Mouse (Mus musculus) embryonic fibroblast, embryonic 13.5 days (primary cell): Measurements from ENCODE around the gene Specc1.

Source experiments
- CTCF ChIP-seq: IDR thresholded peaks from 2 replicates; pipeline ENCODE4 v1.5.1; 2011; ENCODE audit warnings: mild to moderate bottlenecking, control low read depth, low read length, moderate library complexity, borderline replicate concordance; ENCODE audit not compliant: insufficient read depth
- POLR2A ChIP-seq: IDR thresholded peaks from 2 replicates; pipeline ENCODE4 v1.6.1; 2011; ENCODE audit warnings: low read depth, mild to moderate bottlenecking, control low read depth, low read length, moderate library complexity

DNA sequence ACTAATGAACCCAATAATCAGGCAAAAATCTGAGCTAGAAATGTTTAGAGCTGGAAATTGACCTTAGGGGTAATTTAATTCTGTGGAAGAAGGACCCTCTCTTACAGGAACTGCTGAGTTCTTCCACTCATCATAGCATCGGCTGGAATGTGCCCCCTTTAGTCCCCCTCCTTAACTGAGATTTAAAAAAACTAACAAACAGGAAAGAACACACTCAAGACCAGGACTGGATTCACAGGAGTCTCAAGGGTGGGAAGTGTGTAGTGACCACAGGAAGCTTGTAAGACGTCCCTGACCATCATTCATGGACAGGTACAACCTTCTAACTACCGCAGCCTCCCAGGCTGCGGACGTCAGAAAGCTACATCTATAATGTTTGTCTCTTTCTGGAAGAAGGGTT is 314.3 kb downstream of the Specc1 start:
- TF ChIP-seq POLR2A: no peak
- no peak for TF ChIP-seq CTCF
